Mouse (Mus musculus) retina, adult 2 months (tissue): ENCODE data around the gene Slc1a2.

Experiments
- DNase-seq: peaks from one replicate; pipeline ENCODE4 v3.0.0-alpha.2; 2012; ENCODE audit warnings: low read depth, low spot score

Gene Slc1a2

GRCm38 (mm10) chr2:102812756-102813155 lies 154.3 kb downstream of the Slc1a2 start:
- no peak for DNase-seq

GRCm38 (mm10) chr2:102815289-102815809 lies 156.9 kb downstream of the Slc1a2 start:
- DNase-seq: no peak

- DNase-seq: no peak
These were observed 161.8 kb downstream of the Slc1a2 start for GRCm38 (mm10) chr2:102820225-102820711.

GRCm38 (mm10) chr2:102820790-102821189 lies 162.3 kb downstream of the Slc1a2 start:
- no peak for DNase-seq

- no peak for DNase-seq
These were observed 163.6 kb downstream of the Slc1a2 start for GRCm38 (mm10) chr2:102822036-102822435.

- DNase-seq: no peak
These were observed 167.6 kb downstream of the Slc1a2 start for GRCm38 (mm10) chr2:102825961-102826633.

GRCm38 (mm10) chr2:102827841-102828240 lies 169.4 kb downstream of the Slc1a2 start:
- DNase-seq: no peak

- DNase-seq: no peak
These were observed 169.9 kb downstream of the Slc1a2 start for GRCm38 (mm10) chr2:102828381-102828780.

- DNase-seq: no peak
These were observed 170.7 kb downstream of the Slc1a2 start for GRCm38 (mm10) chr2:102829201-102829600.

GRCm38 (mm10) chr2:102831547-102831946 lies 173.1 kb downstream of the Slc1a2 start:
- DNase-seq: no peak

- DNase-seq: no peak
These were observed 179.7 kb downstream of the Slc1a2 start for GRCm38 (mm10) chr2:102838179-102838578.
